Mouse (Mus musculus) cortical plate, adult 2 months (tissue): ENCODE data around the gene Olfr876.

Experiments
- CTCF ChIP-seq: fragments of 200-500 bp; IDR thresholded peaks from 2 replicates; pipeline ENCODE4 v1.5.1; 2011; ENCODE audit warnings: mild to moderate bottlenecking, control low read depth, low read length; ENCODE audit not compliant: insufficient read depth; ENCODE audit errors: extremely low read depth
- POLR2A ChIP-seq: fragments of 200-500 bp; IDR thresholded peaks from 2 replicates; pipeline ENCODE4 v1.6.1; 2011; ENCODE audit warnings: mild to moderate bottlenecking, low read length, control low read depth; ENCODE audit not compliant: insufficient read depth; ENCODE audit errors: extremely low read depth

GRCm38 (mm10) chr9:37786411-37786810, 16.4 kb upstream of the Olfr876 start:
- no peak for TF ChIP-seq CTCF
- TF ChIP-seq POLR2A, result no peak
